Mouse (Mus musculus) cerebellum, adult 18-20 months (tissue): ENCODE data around the gene Tmem38b.
"Not testable (repeated sequence)": the region's sequence is repeated elsewhere in the genome, so short reads cannot be mapped to it uniquely, and the experiment has no call there.

Source experiments
- DNase-seq, 2 experiments: peaks; one replicate each; pipeline ENCODE4 v3.0.0; 2021

Tmem38b gene

GRCm38 (mm10) chr4:53825821-53826605 lies at the start of gene Tmem38b:
Tmem38b (plus strand) TSS chr4:53826045.
- peak; percentile 73 to 86 for DNase-seq

- DNase-seq: no peak
Observed at GRCm38 (mm10) chr4:53781396-53781795, 44.4 kb upstream of the Tmem38b start.

- no peak for DNase-seq
Observed at GRCm38 (mm10) chr4:53782216-53783070, 43.4 kb upstream of the Tmem38b start.

- DNase-seq: no peak
Observed at GRCm38 (mm10) chr4:53785746-53786398, 40.0 kb upstream of the Tmem38b start.

GRCm38 (mm10) chr4:53786851-53787250 lies 39.0 kb upstream of the Tmem38b start:
- DNase-seq: no peak

GRCm38 (mm10) chr4:53789346-53789745 lies 36.5 kb upstream of the Tmem38b start:
- DNase-seq: no peak

GRCm38 (mm10) chr4:53794257-53794966 lies 31.4 kb upstream of the Tmem38b start:
- DNase-seq: no peak

- DNase-seq: no peak
Observed at GRCm38 (mm10) chr4:53795086-53795485, 30.8 kb upstream of the Tmem38b start.

GRCm38 (mm10) chr4:53795706-53796105 lies 30.1 kb upstream of the Tmem38b start:
- DNase-seq: no peak

GRCm38 (mm10) chr4:53796865-53797772 lies 28.7 kb upstream of the Tmem38b start:
- no peak for DNase-seq

- DNase-seq: no peak
Observed at GRCm38 (mm10) chr4:53798896-53799676, 26.8 kb upstream of the Tmem38b start.

GRCm38 (mm10) chr4:53799753-53800152 lies 26.1 kb upstream of the Tmem38b start:
- DNase-seq: no peak

GRCm38 (mm10) chr4:53803674-53804073 lies 22.2 kb upstream of the Tmem38b start:
- not testable (repeated sequence) for DNase-seq

- DNase-seq: not testable (repeated sequence)
Observed at GRCm38 (mm10) chr4:53806428-53806827, 19.4 kb upstream of the Tmem38b start.

GRCm38 (mm10) chr4:53818320-53818719 lies 7.5 kb upstream of the Tmem38b start:
- DNase-seq: no peak

- DNase-seq: no peak
Observed at GRCm38 (mm10) chr4:53823697-53824096, 2.1 kb upstream of the Tmem38b start.

GRCm38 (mm10) chr4:53824831-53825230 lies 1.0 kb upstream of the Tmem38b start:
- no peak for DNase-seq

- no peak for DNase-seq
Observed at GRCm38 (mm10) chr4:53826641-53827248, 900 bp downstream of the Tmem38b start.

GRCm38 (mm10) chr4:53827869-53828268 lies 2.0 kb downstream of the Tmem38b start:
- no peak for DNase-seq

GRCm38 (mm10) chr4:53828914-53829313 lies 3.1 kb downstream of the Tmem38b start:
- DNase-seq: no peak
